Mouse (Mus musculus) left cerebral cortex, postnatal 4 days (tissue): ENCODE results near the gene Serpina3j. TPM values are rescaled to one million over a fixed set of nuclear protein-coding genes. Genes with fewer than 3 reads are reported as not detected.
"Not testable (repeated sequence)": the region's sequence is repeated elsewhere in the genome, so short reads cannot be mapped to it uniquely, and the experiment has no call there.

Experiments used
- DNase-seq: peaks from one replicate; pipeline ENCODE4 v3.0.0-alpha.2; 2022
- intact Hi-C: fragments of 180-260 bp; cut with DNase I; formaldehyde crosslinking; loops from one replicate; pipeline ENCODE4 v1.15.1; 2025
- total RNA-seq, 2 experiments: library from RNA; stranded (reverse); gene quantifications; 2 replicates each; pipeline ENCODE4 v1.2.3; 2021

Serpina3j gene
- total RNA-seq = not detected

- DNase-seq = no peak
These were observed at the start of gene Serpina3j for GRCm38 (mm10) chr12:104314253-104314652. Gene Serpina3j, plus strand, starts transcription at chr12:104314553.

GRCm38 (mm10) chr12:104266374-104266773 lies 48.0 kb upstream of the Serpina3j start:
- intact Hi-C loops = no loop called here
- no peak for DNase-seq

More at GRCm38 (mm10) chr12:104314253-104314652, at the start of gene Serpina3j:
- intact Hi-C loops = no loop called here

- intact Hi-C loops = no loop called here
- DNase-seq = no peak
These were observed 35.9 kb upstream of the Serpina3j start for GRCm38 (mm10) chr12:104278216-104279055.

GRCm38 (mm10) chr12:104279056-104279435 lies 35.3 kb upstream of the Serpina3j start:
- intact Hi-C loops = no loop called here
- no peak for DNase-seq

GRCm38 (mm10) chr12:104283380-104283779 lies 31.0 kb upstream of the Serpina3j start:
- DNase-seq = no peak
- intact Hi-C loops = no loop called here

- no peak for DNase-seq
- intact Hi-C loops = no loop called here
These were observed 26.0 kb upstream of the Serpina3j start for GRCm38 (mm10) chr12:104288336-104288735.

- no peak for DNase-seq
- intact Hi-C loops = no loop called here
These were observed 24.5 kb upstream of the Serpina3j start for GRCm38 (mm10) chr12:104289872-104290271.

- intact Hi-C loops = no loop called here
- no peak for DNase-seq
These were observed 20.4 kb upstream of the Serpina3j start for GRCm38 (mm10) chr12:104293963-104294362.

- DNase-seq = no peak
- intact Hi-C loops = no loop called here
These were observed 16.3 kb upstream of the Serpina3j start for GRCm38 (mm10) chr12:104298049-104298448.

- DNase-seq = no peak
- intact Hi-C loops = no loop called here
These were observed 8.4 kb upstream of the Serpina3j start for GRCm38 (mm10) chr12:104305991-104306390.

GRCm38 (mm10) chr12:104322454-104322853 lies 8.1 kb downstream of the Serpina3j start:
- intact Hi-C loops = no loop called here
- no peak for DNase-seq

- intact Hi-C loops = no loop called here
- no peak for DNase-seq
These were observed 17.3 kb downstream of the Serpina3j start for GRCm38 (mm10) chr12:104331701-104332100.

- DNase-seq, intact Hi-C loops: not testable (repeated sequence)
These were observed 22.5 kb downstream of the Serpina3j start for GRCm38 (mm10) chr12:104336873-104337272.

- DNase-seq, intact Hi-C loops: not testable (repeated sequence)
These were observed 23.9 kb downstream of the Serpina3j start, which contains the start of the genes Serpina3k and Serpina3m for GRCm38 (mm10) chr12:104338226-104338625. Gene Serpina3k, plus strand, starts transcription at chr12:104338486. Gene Serpina3m, plus strand, starts transcription at chr12:104338486.

- intact Hi-C loops = no loop called here
These were observed 24.4 kb downstream of the Serpina3j start for GRCm38 (mm10) chr12:104338705-104339104.

GRCm38 (mm10) chr12:104342489-104342888 lies 28.1 kb downstream of the Serpina3j start:
- not testable (repeated sequence) for DNase-seq

More at GRCm38 (mm10) chr12:104338705-104339104, 24.4 kb downstream of the Serpina3j start:
- no peak for DNase-seq

GRCm38 (mm10) chr12:104345181-104345580 lies 30.8 kb downstream of the Serpina3j start:
- no peak for DNase-seq
- intact Hi-C loops = no loop called here

More at GRCm38 (mm10) chr12:104342489-104342888, 28.1 kb downstream of the Serpina3j start:
- intact Hi-C loops = not testable (repeated sequence)

GRCm38 (mm10) chr12:104345707-104346106 lies 31.4 kb downstream of the Serpina3j start:
- intact Hi-C loops = no loop called here
- no peak for DNase-seq

GRCm38 (mm10) chr12:104347091-104347490 lies 32.7 kb downstream of the Serpina3j start:
- intact Hi-C loops = no loop called here
- no peak for DNase-seq

- intact Hi-C loops = loop anchor here (10.0 kb wide), 1 partner anchor 63 kb away; no protein-coding TSS in a partner anchor
- DNase-seq = peak; percentile 31
These were observed 37.5 kb downstream of the Serpina3j start for GRCm38 (mm10) chr12:104351812-104352211.

- intact Hi-C loops = loop anchor here (10.0 kb wide), 1 partner anchor 59 kb away; no protein-coding TSS in a partner anchor
- no peak for DNase-seq
These were observed 41.7 kb downstream of the Serpina3j start for GRCm38 (mm10) chr12:104356006-104356405.

GRCm38 (mm10) chr12:104369986-104370385 lies 55.6 kb downstream of the Serpina3j start:
- intact Hi-C loops = no loop called here
- no peak for DNase-seq
